Mouse (Mus musculus) hindbrain, embryonic 12.5 days (tissue): ENCODE results near the gene Ntm. TPM values are rescaled to one million over a fixed set of nuclear protein-coding genes. Genes with fewer than 3 reads are reported as not detected.

Source experiments
- ATAC-seq: fragments of 200-750 bp; cut with Nextera tagmentation; 2 replicates; pipeline ENCODE4 v1.8.0; 2017; ENCODE audit warnings: moderate TSS enrichment; ENCODE audit not compliant: low FRiP score
- H3K27ac ChIP-seq: fragments of 300-500 bp; sonication (generic); 2 replicates; pipeline ENCODE4 v1.5.1; 2016; ENCODE audit warnings: mild to moderate bottlenecking
- H3K27me3 ChIP-seq: fragments of 300-500 bp; sonication (generic); 2 replicates; pipeline ENCODE4 v1.6.1; 2016; ENCODE audit warnings: mild to moderate bottlenecking
- H3K36me3 ChIP-seq: fragments of 300-500 bp; sonication (generic); 2 replicates; pipeline ENCODE4 v1.6.1; 2016; ENCODE audit warnings: mild to moderate bottlenecking
- H3K4me1 ChIP-seq: fragments of 300-500 bp; sonication (generic); 2 replicates; pipeline ENCODE4 v1.6.1; 2016
- H3K4me2 ChIP-seq: fragments of 300-500 bp; sonication (generic); replicated peaks from 2 replicates; pipeline ENCODE4 v1.6.1; 2016; ENCODE audit warnings: mild to moderate bottlenecking
- H3K4me3 ChIP-seq: fragments of 300-500 bp; sonication (generic); 2 replicates; pipeline ENCODE4 v1.5.1; 2016; ENCODE audit warnings: mild to moderate bottlenecking
- H3K9ac ChIP-seq: fragments of 300-500 bp; sonication (generic); 2 replicates; pipeline ENCODE4 v1.6.1; 2016; ENCODE audit warnings: mild to moderate bottlenecking, moderate library complexity
- H3K9me3 ChIP-seq: fragments of 300-500 bp; sonication (generic); replicated peaks from 2 replicates; pipeline ENCODE4 v1.6.1; 2016; ENCODE audit warnings: mild to moderate bottlenecking
- WGBS: fragments of 180-500 bp; shearing (Covaris S2); methylation state at CpG from one replicate; pipeline ENCODE4 v1.1.7; 2016; 5-methylcytosine and 5-hydroxymethylcytosine counted together
- polyA plus RNA-seq: library from polyadenylated mRNA; unstranded; fragments of >200 nt; fragmentation: Nextera tagmentation; extraction: Ambion mirVana; gene quantifications from 2 replicates; pipeline ENCODE4 v1.2.1, GENCODE M21; 2016

Gene Ntm
- polyA plus RNA-seq, 1 experiment from 2014 or later = 61.3 TPM

DNA sequence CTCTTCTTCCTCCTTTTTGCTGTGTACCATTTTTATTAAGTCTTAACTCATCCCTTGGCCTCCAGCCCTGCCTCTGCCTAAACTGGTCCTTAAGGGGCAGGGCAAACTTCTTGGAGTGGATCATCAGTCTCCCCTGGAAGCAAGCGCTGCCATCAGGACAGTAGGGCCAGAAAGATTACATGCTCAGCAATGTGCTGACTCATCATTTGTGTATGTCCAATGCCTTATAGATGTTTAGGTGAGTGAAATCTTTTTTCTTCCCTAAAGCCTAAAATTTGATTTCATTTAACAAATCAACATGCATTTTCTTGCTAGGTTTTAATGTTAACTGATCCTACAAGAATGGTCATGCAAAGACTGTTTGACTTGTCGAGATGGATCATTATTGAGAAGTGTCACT, 536.7 kb downstream of the Ntm start:
- no peak overlapping the region for H3K9ac ChIP-seq
- H3K9me3 ChIP-seq = no peaks in the 10 kb centered on the region
- H3K27ac ChIP-seq = no peak overlapping the region
- no peaks in the 10 kb centered on the region for H3K36me3 ChIP-seq
- peaks cover 14% of the 10 kb centered on the region for H3K4me1 ChIP-seq
- ATAC-seq = no peak
- H3K4me2 ChIP-seq = no peak overlapping the region
- no peak overlapping the region for H3K4me3 ChIP-seq
- no peaks in the 10 kb centered on the region for H3K27me3 ChIP-seq
- WGBS = 85% methylated on average over 2 of the region's 2 CpGs

DNA sequence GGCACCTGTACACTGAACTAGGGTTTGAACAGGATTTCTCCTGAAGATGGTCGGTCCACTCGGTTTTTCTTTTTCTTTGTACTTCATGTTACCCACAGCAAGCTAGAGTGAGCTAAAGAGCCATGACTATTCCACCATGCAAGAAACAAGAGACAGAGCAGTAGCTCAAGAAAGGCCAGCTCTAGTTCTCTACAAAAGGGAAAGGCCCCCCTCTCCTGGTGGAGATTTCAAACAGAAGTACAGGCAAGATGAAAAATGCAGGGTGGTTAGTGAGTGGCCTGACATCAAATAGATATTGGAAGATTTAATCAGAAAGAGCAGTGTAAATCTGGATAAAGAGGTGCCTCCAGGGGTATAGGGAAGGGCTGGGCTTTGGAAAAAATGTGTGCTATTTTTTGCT, 547.4 kb downstream of the Ntm start:
- no peak for ATAC-seq
- H3K27ac ChIP-seq = no peak overlapping the region
- H3K4me2 ChIP-seq = no peak overlapping the region
- no peaks in the 10 kb centered on the region for H3K9me3 ChIP-seq
- peaks cover 17% of the 10 kb centered on the region for H3K27me3 ChIP-seq
- H3K36me3 ChIP-seq = no peaks in the 10 kb centered on the region
- no peak overlapping the region for H3K4me3 ChIP-seq
- H3K4me1 ChIP-seq = peaks cover 6% of the 10 kb centered on the region
- 82% methylated on average over 2 of the region's 2 CpGs for WGBS
- no peak overlapping the region for H3K9ac ChIP-seq

GRCm38 (mm10) chr9:29413126-29413525, 549.8 kb downstream of the Ntm start:
- peaks cover 27% of the 10 kb centered on the region for H3K27me3 ChIP-seq
- 0 out of 2 replicates have a peak overlapping the region, but pooled peaks have one; percentile 53 for H3K4me3 ChIP-seq
- WGBS = 79% methylated on average over 4 of the region's 4 CpGs
- no peaks in the 10 kb centered on the region for H3K36me3 ChIP-seq
- no peaks in the 10 kb centered on the region for H3K9me3 ChIP-seq
- no peak overlapping the region for H3K27ac ChIP-seq
- H3K4me1 ChIP-seq = peaks cover 6% of the 10 kb centered on the region
- no peak for ATAC-seq
- no peak overlapping the region for H3K9ac ChIP-seq
- peak overlapping the region; percentile 96 for H3K4me2 ChIP-seq

- peaks cover 27% of the 10 kb centered on the region for H3K27me3 ChIP-seq
- peak overlapping the region; percentile 75 for H3K9ac ChIP-seq
- peak overlapping the region; percentile 92 for H3K27ac ChIP-seq
- no peaks in the 10 kb centered on the region for H3K36me3 ChIP-seq
- ATAC-seq = peak; percentile 81
- H3K9me3 ChIP-seq = no peaks in the 10 kb centered on the region
- H3K4me3 ChIP-seq = peak overlapping the region; percentile 53
- WGBS = 0% methylated on average over 61 of the region's 61 CpGs
- peaks cover 6% of the 10 kb centered on the region for H3K4me1 ChIP-seq
- peak overlapping the region; percentile 96 for H3K4me2 ChIP-seq
Measured at GRCm38 (mm10) chr9:29412181-29412771, 550.7 kb downstream of the Ntm start.

DNA sequence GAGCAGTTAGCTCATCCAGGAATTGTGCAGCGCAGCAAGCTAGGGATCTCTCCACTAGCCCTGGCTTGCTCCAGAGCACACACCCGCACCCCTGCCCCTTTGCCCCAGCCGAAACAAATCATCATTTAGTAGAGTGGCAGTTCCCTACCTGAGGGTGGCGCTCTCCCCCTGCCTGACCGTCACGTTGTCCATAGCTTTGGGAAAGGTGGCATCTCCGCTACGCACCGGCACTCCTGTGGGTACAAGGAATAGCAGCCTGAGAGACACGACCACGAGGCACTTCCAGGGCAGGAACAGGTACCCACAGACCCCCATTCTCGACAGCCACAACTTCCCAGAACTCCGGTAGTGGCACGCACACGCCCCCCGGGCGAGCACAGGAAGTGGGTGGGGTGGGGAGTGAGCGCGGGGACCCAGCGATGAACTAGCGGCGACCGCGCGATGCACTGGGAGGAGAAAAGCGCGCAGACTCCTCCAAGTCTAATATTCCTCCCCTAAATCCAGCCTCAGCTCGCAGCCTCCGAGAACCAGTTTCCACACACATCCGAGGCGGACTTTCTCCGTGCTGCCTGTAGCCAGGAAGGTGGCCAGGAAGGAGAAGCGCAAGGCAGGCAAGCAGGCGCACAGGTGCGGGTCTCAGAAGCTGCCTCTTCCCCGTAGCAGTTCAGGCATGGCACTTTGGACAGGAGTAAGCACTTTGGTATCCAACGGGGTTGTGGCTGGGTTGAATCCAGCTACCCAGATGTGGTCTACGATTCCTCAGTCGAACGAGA, 551.3 kb downstream of the Ntm start:
- Histone ChIP-seq H3K27ac (peak overlapping the region; percentile 92), H3K36me3 (no peaks in the 10 kb centered on the region), H3K4me2 (peak overlapping the region; percentile 96), H3K4me1 (peaks cover 6% of the 10 kb centered on the region), H3K9me3 (no peaks in the 10 kb centered on the region), H3K4me3 (peak overlapping the region; percentile 53), H3K9ac (peak overlapping the region; percentile 75), H3K27me3 (peaks cover 27% of the 10 kb centered on the region)
- WGBS = under 1% methylated on average over 40 of the region's 40 CpGs
- ATAC-seq = peak; percentile 57

DNA sequence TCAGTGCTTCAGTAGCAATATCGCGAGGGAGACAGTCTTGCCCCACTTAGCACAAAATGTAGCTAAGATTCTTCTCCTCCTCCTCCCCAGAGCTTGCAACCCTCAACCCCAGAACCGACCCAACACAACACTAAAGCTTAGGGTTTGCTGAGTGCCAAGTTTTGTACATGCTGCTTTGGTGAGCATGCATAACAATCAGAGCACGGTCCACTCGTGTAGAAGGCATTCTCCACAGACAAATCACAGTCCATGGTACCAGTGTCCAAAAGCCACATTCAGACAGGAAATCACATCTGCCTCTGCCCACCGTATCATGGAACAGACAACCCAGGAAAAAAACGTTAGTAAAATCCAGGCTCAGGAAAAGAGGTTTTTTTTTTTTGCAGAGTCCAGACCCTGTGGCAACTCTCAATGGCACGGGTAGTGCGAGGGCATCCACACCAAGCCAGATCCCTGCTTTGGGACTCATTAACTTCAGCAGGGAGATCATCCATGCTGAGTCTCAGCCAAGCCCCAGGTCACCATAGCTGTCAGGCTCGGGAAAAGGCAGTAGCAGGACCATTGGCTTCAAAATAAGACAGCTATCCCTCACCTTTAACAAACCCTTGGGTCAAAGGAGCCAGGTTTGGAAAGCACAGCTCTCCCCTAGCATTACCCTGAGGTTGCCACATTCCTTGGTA, 552.1 kb downstream of the Ntm start:
- ATAC-seq = no peak
- Histone ChIP-seq H3K4me1 (peaks cover 6% of the 10 kb centered on the region), H3K9me3 (no peaks in the 10 kb centered on the region), H3K9ac (peak overlapping the region; percentile 75), H3K36me3 (no peaks in the 10 kb centered on the region), H3K27me3 (peaks cover 27% of the 10 kb centered on the region), H3K4me3 (peak overlapping the region; percentile 53), H3K4me2 (peak overlapping the region; percentile 96), H3K27ac (peak overlapping the region; percentile 92; the same call in 1 of the 2 replicates)
- WGBS = 50% methylated on average over 10 of the region's 10 CpGs

DNA sequence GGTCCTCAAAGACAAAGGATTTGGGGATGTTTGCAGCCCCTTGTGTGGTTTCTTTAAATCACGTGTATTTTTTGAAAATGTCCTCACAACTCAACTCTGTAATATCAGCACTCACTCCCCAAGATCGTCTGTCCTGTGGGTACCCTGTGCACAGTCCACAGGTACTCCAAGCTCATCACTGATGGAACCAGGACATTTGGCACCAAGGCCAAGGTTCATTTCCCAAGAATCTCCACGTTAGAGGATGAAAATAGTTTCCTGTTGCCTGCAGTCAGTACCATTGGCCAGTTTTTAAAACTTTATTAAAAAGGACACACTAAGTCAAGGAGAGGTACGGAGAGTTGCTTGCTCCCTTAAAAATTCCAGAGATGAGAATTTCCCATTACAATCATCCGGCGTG, 552.7 kb downstream of the Ntm start:
- Histone ChIP-seq H3K4me3 (peak overlapping the region; percentile 53; the same call in 1 of the 2 replicates), H3K27me3 (peaks cover 27% of the 10 kb centered on the region), H3K4me2 (peak overlapping the region; percentile 96), H3K9me3 (no peaks in the 10 kb centered on the region), H3K27ac (no peak overlapping the region), H3K4me1 (peaks cover 6% of the 10 kb centered on the region), H3K9ac (no peak overlapping the region), H3K36me3 (no peaks in the 10 kb centered on the region)
- ATAC-seq = no peak
- 78% methylated on average over 6 of the region's 6 CpGs for WGBS

DNA sequence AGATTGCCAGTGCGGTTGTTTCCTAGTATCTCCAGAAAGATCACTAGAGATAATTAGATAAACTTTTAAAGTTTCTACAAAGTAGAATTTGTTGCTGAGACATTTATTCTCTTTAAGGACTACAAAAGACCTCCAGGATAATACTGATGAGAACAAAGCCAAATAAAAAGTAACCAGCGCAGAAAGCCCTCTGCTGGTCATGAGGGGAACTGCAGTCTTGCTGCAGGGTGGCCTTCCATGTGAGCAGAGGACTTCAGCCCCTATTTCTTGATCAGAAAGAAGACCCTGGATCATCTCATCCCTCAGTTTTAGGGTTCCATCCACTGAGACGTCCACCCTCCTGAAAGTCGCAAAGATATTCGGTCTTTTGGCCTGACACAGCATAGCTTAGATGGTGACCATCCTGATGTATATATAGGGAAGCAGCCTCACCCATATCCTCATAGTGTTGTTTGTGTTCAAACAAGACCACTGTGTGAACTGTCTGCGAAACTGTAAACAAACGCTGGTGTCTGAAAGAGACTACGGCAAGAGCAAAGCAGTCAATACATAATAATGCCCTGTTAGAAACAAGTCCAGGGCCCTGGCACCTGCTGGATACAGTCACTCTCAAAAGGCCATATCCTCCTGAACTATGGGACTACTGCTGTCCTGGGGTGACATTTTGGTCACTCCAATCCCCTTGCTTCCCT, 553.6 kb downstream of the Ntm start:
- Histone ChIP-seq H3K27me3 (peaks cover 27% of the 10 kb centered on the region), H3K9me3 (no peaks in the 10 kb centered on the region), H3K4me3 (no peak overlapping the region), H3K9ac (peak overlapping the region; percentile 4; the same call in 1 of the 2 replicates), H3K4me2 (peak overlapping the region; percentile 96), H3K4me1 (peaks cover 6% of the 10 kb centered on the region), H3K36me3 (no peaks in the 10 kb centered on the region), H3K27ac (no peak overlapping the region)
- 57% methylated on average over 8 of the region's 8 CpGs for WGBS
- no peak for ATAC-seq

GRCm38 (mm10) chr9:29407954-29408353, 555.0 kb downstream of the Ntm start:
- no peak overlapping the region for H3K4me3 ChIP-seq
- H3K36me3 ChIP-seq = no peaks in the 10 kb centered on the region
- H3K27ac ChIP-seq = no peak overlapping the region
- no peaks in the 10 kb centered on the region for H3K9me3 ChIP-seq
- H3K4me2 ChIP-seq = no peak overlapping the region
- H3K9ac ChIP-seq = no peak overlapping the region
- peaks cover 16% of the 10 kb centered on the region for H3K27me3 ChIP-seq
- no peak for ATAC-seq
- peaks cover 6% of the 10 kb centered on the region for H3K4me1 ChIP-seq

- H3K4me2 ChIP-seq = no peak overlapping the region
- no peak overlapping the region for H3K9ac ChIP-seq
- peaks cover 6% of the 10 kb centered on the region for H3K4me1 ChIP-seq
- no peak overlapping the region for H3K27ac ChIP-seq
- H3K4me3 ChIP-seq = no peak overlapping the region
- no peaks in the 10 kb centered on the region for H3K9me3 ChIP-seq
- peaks cover 15% of the 10 kb centered on the region for H3K27me3 ChIP-seq
- WGBS = 97% methylated on average over 2 of the region's 2 CpGs
- ATAC-seq = no peak
- no peaks in the 10 kb centered on the region for H3K36me3 ChIP-seq
Measured at GRCm38 (mm10) chr9:29406973-29407372, 556.0 kb downstream of the Ntm start.

DNA sequence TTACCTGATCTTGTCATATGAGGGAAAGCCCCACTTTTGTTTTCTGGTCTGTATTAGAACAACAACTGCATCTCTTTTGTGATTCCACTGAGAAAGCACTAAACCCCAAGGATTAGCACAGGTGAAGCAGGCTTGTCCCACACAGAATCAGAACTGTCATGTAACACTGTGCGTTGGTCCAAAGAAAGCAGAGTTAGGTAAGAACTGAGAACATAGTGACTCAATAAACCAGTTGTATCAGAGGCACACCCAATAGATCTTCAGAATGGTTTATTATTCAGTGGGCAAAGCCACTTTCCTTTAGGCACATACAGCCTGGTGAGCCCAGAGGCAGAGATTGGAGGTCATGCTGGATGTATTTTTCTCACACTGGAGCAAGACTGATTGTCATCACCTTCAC, 556.9 kb downstream of the Ntm start:
- Histone ChIP-seq H3K9me3 (no peaks in the 10 kb centered on the region), H3K36me3 (no peaks in the 10 kb centered on the region), H3K4me1 (peaks cover 3% of the 10 kb centered on the region), H3K9ac (no peak overlapping the region), H3K27me3 (peaks cover 12% of the 10 kb centered on the region), H3K4me2 (no peak overlapping the region), H3K27ac (no peak overlapping the region), H3K4me3 (no peak overlapping the region)
- ATAC-seq = no peak
- 93% methylated on average over 1 of the region's 1 CpGs for WGBS

DNA sequence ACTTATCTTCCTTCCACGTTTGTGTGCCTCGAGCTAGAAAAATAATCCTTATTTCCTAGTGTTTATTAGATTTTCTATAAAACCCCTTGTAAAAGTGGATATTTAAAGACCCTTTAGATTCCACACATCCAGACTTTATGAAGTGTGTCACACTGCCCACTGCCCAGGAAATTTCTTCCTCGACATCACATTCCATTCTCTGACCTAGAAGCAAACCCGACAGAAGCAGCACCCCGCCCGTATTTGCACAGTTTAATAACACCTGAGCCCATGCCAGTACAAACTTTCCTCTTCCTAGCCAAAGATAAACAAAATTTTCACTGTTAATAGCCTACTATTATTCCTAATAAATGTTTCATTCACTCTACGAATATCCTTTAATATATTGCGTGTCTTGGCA, 562.8 kb downstream of the Ntm start:
- H3K4me1 ChIP-seq = no peaks in the 10 kb centered on the region
- no peaks in the 10 kb centered on the region for H3K9me3 ChIP-seq
- H3K27me3 ChIP-seq = no peaks in the 10 kb centered on the region
- ATAC-seq = no peak
- no peak overlapping the region for H3K9ac ChIP-seq
- WGBS = 76% methylated on average over 8 of the region's 8 CpGs
- no peak overlapping the region for H3K4me3 ChIP-seq
- H3K27ac ChIP-seq = no peak overlapping the region
- no peaks in the 10 kb centered on the region for H3K36me3 ChIP-seq
- H3K4me2 ChIP-seq = no peak overlapping the region
